Mouse (Mus musculus) WW6 (cell line): ENCODE results near the gene Qpct.

Experiments
- DNase-seq: peaks from one replicate; pipeline ENCODE4 v3.0.0-alpha.2; 2013; ENCODE audit warnings: low read depth, low spot score

The Qpct gene

DNA sequence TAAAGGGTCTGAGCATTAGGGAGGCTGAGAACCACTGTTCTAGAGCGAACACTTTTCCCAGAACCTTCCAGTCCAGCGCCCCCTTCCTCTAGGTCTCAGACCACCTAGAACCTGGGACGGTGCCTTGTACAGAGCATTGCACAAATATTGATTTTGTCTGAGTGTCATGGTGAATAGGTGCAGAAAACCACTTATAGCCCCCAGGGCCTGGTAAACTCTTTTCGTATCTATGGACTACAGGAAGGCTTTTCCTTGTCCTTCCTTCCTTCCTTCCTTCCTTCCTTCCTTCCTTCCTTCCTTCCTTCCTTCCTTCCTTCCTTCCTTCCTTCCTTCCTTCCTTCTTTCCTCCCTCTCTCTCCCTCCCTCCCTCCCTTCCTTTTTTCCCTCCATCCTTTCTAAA lies at the start of gene Qpct:
Gene Qpct, plus strand, starts transcription at position 301 of the 400 bp plus-strand sequence.
- DNase-seq, result no peak

DNA sequence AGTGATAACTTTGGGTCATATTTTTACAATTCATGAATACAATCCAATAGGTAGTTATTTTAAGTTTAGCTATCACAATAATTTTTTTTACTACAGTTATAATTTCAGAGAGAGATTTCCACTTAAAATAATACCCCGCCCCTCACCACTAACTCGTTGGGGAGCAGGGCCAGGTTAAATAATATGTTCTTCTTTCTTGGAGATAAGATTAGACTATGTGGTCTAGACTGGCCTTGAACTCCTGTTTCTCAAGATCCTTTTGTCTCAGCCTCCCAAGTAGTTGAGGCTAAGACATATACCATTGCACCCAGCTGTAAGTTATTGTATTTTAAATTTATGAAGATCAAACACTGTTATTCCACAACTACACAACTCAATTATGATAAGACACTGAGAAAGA lies 38.1 kb upstream of the Qpct start:
- no peak for DNase-seq

DNA sequence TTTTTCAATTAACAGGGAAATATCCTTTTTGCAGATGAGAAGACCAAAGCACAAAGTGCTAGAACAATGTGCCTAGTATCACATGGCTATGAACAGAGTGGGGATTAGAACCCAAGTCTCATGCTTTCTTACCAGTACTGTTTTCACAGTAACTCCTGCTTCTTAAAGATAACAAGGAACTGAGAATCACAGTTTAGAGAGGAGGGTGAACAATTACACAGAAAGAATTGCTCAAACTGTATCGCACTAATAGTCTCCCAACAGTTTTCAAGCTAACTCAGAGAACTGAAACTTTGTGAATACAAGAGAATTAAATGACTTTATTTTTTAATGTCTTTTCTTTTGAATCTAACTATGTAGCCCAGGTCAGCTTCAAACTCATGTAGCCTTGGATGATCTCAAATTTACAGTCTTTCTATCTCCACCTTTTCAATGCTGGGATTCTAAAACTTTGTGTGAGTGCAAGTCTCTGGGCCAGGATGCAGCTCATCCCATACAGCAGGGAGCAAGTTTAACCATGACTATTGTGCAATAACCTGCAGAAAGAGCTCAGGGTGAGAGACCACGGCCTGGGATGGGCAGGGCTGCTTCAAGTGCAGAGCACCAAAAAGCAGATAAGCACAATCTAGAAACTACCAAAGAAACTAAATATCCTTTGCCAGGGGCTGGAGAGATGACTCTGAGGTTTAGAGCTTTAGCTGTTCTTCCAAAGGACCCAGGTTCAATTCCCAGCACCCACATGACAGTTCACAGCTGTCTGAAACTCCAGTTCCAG lies 36.6 kb upstream of the Qpct start:
- DNase-seq, result no peak

DNA sequence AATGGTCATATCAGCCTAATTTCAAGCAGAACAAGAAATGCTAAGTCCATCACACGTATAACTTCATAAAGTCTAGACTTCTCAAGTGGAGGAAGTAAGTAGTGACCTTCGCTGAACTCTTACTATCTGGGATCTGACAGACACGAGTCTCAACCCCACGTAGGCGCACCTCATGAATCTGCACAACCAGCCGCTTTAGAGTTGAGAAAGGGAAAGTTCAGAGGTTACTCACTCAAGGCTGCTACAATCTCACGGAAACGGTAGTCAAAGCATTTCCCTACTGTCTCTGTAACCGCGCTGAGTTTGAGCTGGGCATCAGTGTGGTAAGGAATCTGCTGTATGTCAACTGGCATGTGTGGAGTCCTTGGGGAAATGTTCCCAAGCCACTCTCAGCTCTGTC lies 35.9 kb upstream of the Qpct start:
- DNase-seq, result no peak

DNA sequence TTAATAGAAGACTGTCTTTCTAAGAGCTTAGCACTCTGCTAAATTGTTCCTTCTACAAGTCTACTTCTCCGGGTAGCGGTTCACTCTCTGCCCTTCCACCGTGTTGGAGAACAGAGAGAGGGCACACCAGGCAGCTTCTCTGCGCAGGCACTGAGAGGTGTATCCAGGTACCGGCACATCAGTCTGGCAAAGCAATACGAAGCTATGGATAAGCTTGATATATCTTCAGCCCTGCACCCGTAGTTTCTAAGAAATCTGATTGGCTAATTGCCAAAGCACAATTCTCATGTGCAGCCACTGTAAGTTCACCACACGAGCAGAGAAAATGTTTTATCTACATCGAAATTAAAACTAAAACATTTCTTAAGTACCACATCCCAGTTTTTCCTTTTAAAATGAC lies 33.3 kb upstream of the Qpct start:
- DNase-seq, result no peak

DNA sequence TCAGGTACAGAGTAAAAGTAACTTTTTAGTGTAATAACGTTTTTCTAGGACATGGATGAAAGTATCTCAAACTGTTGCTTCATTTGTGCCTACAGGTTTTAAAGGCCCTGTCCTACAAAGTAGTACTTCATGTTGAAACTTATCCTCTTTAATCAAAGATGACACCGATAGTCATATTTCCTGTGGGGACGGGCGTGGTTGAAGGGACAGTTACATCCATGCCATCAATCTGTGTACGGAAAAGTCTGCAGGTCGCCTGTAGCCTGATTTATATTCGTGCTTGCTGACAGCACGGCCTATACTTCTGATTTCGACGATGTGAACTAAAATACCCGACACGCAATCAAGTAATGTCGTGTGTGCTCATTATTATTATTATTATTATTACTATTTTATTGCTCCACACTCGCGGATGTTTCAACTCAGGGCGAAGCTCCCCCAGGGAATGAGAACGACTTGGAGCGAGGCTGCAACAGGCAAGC lies 31.9 kb upstream of the Qpct start:
- DNase-seq, result no peak

DNA sequence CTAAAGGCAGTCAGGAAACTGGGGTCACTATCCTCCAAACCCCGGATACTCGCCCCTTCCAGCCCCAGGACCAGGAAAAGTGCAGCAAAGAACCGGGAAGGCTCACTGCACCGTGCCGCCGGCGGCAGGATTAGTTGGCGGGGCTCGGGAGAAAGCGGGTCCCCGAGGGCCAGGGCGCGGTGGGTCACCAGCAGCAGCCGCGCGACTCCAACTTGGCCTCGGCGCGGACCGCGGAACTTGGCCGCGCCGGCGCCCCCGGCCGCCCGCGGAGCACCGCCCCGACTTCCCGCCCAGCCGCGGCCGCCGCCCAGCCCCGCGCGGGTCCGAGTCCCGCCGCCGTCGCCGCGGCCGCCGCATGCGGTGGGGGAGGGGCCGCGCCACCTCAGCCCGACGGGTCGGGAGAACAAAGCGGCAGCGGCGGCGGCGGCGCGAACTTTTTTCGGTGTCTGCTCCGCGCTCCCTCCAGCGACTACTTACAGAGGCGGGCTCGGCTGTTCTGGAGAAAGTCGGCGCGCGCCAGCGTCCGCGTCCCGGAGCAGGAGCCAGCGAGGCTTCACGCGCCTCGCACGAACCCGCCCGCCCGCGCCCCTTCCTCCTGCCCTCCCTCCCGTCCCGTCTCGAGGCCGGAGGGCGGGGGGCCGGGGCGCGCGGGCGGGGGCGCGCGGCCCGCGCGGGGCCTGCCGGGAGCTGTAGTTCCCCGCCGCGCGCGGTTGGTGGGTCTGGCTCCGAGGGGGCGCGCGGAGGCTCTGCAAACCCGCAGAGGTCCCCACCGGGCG lies 31.3 kb upstream of the Qpct start, which contains the start of gene Prkd3:
Gene Prkd3, minus strand, starts transcription at position 609 of the 776 bp plus-strand sequence.
- peak; percentile 50 for DNase-seq

DNA sequence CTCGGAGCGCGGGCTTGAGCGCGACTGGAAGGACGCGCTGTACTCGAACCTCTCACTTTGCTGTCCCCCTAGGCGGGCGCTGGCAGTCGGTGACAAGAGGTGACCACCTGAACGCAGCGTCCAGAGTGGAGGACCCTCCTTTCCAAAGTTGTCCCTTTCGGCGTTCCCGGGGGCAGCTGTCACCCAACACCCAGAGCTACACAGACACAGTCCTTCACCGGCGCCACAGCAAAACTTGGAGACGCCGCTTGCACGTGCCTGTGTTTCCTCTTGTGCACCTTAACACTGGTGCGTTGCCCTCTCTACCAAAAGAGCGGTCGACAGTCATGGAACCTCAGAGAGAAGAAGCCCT lies 30.7 kb upstream of the Qpct start:
- no peak for DNase-seq

DNA sequence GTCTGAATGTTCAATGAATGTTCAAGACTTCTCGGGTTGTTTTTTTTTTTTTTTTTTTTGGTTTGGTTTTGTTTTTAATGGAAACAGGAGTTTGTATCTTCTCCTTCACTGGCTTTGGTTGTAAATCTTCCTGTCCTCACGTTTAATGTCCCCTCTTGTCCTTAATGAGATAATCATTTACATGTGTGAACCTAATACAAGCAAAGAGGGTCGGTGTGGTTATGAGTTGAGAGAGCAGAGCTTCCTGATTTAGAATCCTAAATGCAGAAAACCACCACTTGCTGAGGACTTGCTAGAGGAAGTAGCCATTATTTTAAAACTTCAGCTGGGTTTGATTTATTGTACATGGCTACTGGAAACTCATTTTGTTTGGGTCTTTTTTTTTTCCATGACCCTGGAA lies 29.0 kb upstream of the Qpct start:
- DNase-seq, result no peak

DNA sequence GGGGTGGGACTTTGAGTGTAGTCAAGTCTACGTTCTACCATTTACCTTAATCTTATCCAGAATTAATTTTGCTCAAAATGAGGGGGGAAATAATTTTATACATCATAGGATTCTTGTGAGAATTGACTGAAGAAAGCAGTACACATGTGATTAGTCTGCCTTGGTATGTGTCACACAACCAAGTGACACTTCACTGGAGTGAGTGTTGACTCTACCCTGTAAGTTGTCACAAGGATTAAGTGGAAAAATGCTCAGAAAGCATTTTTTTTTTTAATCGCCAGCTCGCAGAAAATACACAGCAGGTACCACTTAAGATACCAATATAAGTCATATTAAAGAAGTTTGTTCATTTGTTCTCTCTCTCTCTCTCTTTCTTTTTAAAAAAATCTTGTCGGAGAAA lies 27.2 kb upstream of the Qpct start:
- no peak for DNase-seq

DNA sequence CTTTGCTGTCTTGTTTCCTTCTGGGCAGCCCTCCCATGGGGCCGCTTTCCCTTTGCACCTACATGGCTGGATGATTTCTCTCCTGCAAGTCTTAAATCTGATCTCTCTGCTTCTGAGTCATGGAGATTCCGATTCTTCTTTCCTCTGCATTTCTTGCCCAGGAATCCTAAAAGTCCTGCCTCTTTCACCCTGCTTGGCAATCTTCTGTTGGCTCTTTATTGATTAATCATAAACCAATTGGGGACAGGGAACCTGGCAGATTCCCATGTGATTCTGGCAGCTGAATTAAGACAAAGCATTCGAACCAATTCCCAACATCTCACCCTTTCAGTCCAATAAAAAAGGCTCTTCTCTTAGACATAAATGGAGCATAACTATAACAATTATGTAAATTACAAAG lies 22.5 kb upstream of the Qpct start:
- DNase-seq, result no peak

DNA sequence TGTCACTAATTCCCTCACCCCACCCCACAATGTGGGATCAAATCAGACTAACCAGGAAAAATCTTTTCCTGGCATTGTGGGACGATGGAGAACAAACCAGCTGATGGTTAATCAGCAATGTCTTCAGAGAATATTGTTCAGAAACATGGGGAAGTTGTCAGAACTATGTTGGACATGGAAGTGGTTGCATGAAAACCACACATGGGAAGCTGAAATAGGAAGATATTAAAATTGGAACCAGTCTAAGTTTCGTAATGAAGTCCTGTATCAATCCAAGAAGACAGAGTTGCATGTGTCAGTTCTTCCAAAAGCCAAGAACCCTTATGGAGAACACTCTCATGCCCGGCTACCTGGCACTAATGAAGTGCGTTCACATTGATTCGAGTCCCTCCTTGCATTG lies 20.1 kb upstream of the Qpct start:
- DNase-seq, result no peak

DNA sequence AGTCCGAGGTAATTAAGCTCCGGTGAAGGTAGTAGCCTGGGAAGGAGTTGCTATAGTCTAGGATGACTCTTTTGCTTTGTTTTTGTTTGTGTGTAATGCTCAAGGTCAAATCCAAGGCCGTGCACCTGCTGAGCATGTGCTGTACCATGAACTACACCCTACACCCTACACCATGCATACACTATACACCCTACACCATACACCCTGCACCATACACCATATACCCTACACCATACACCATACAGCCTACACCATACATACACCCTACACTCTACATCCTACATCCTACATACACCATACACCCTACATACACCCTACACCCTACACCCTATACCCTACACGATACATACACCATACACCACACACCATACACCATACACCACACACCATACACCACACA lies 18.9 kb upstream of the Qpct start:
- no peak for DNase-seq

DNA sequence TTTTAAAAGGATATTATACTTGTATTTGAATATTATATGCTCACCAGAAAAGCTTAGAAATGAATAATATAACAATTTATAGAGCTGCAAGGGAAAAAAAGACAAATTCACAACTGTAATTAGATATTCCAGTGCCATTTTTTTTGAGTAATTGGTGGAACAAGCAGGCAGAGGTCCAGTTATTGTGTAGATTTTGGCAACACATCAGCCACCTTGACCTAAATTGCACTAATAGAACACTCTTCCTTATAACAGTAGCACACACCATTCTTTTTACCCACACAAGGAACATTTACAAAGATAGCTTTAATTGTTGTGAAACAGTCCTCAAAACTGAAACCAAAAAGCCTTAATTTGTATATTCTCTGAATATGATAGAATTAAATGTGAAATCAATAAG lies 12.0 kb upstream of the Qpct start:
- DNase-seq, result no peak

DNA sequence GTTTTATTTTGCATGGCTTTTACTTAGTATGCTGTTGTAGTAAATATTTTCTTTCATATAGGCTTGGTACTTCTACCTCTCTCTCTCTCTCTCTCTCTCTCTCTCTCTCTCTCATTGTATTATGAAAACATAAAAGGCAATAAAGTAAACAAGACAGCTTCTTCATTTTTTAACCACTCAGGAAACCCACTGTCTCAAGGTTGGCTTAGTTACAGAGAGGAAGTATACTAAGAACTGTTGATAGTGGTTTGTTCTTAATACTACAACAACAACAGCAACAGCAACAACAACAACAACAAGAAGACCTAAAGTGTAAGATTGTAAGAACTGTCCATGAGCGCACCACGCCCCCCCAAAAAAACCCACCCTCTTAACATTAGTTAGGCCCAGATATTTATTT lies 8.0 kb upstream of the Qpct start:
- no peak for DNase-seq

DNA sequence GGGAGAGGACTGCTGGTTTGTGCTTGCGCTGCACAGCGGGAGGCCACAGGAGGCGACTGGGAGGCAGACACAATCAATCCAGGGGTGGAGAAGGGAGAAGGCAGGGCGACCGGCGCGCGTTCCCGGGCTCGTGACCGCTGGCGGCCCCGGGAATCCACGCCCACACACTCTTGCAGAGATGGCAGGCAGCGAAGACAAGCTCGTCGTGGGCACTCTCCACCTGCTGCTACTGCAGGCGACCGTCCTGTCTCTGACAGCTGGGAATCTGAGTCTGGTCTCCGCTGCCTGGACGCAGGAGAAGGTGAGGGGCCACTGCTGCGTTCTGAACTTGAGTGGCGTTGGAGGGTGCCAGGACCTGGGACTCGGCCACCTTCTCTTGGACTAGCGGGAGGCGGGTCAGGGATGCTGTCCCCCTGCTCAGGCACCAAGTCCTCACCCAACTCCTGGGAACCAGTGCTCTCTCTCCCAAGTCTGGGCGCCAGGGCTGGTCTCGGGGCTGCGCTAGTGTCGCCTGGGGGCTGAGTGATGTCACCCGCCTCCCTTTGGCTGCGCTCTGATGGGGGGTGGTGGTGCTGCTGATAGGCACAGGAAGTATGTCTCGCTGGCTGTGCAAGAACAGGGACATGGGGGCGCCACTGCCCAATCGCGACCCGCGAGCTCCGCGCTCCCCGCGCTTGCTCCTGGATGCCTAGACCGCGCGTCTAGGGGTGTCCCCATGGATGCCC lies 544 bp downstream of the Qpct start:
- DNase-seq, result peak; percentile 64

DNA sequence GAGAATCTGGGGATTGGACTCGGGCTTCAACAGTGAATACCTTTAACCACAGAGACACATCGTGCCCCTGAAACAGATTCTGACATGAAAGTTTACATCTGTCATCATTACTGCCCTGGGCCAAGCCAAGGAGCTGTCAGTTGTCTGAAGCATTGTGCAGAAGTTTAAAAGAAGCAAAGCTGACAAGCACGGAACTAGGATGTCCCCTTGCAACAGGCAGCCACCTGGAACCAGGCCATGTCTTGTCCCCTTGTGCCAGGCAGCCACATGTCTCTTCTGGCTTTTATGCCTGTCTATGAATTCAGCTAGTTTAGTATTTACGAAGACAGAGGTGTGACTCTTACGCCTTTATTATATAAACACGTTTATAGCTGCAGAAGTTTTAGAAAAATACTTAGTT lies 6.6 kb downstream of the Qpct start:
- no peak for DNase-seq

DNA sequence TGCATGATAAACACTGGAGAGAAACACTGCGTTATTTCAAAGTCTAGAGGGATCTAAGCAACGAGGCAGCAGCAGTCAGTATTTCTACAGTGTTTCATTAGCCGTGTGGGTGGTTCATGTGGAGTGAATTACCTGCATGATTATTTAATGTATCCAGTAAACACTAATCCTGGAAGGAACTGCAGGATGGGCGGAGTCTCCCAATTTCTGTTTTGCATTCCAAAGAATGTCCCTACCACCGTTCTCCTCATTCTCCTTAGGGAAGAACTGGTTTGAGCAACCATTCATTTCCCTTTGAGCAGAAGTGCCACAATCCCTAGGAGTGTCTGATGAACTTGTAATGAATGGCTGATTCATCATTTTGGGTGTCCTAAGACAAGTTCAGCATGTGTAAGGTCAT lies 8.5 kb downstream of the Qpct start:
- DNase-seq, result no peak

DNA sequence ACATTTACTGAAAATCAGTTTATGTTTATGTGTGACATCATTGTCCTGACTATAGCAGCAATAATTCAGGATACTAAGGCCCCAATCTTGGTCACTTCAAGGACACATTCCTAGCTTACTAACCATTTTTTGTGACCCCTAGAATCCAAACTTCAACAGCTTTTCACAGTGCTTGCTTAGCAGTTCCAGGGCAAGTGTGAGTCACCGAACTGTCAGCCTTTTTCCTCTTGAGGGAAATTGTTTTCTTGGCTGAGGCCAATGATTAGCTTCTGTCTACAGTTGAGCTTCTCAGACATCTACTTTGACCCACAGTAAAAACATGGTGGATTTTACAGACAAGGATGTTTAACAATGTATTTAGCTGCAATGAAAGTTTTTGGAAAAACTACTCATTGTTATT lies 12.5 kb downstream of the Qpct start:
- DNase-seq, result no peak

DNA sequence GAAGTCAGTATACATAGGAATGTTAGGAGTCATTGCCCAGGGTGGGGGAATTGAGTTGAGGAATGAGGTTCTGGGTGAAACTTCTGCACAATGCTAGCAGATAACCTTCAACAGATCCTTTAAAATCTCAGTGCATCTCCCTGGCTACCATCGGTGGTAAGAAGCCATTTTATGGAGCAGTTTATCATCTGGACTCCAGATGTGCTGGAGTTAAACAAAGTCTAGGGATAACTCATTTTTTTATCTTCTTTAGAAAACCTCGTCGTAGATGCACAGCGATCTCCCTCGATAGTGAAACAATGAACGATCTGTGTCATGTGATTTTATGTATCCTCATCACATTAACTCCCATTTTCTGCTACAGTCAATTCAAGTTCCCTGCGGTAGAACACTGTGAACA lies 16.9 kb downstream of the Qpct start:
- no peak for DNase-seq

DNA sequence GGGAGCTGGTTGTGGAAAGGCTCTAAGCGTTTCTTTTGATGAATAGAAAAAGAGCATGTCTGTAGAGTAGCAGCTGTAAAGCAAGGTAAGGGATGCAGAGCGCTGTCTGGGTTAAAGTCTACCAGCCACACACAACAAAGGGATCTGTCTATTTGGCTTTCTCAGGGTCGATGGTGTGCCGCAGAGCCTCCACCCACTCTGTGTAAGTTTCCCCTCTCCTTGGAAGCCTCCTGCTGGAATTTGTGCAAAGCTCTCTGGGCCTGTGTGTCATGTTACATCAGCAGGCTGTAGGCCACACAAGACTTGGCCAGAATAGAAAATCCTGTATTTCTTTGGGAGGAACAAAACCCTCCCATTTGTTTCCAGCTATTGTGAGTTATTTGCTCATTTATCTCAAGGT lies 17.3 kb downstream of the Qpct start:
- DNase-seq, result no peak

DNA sequence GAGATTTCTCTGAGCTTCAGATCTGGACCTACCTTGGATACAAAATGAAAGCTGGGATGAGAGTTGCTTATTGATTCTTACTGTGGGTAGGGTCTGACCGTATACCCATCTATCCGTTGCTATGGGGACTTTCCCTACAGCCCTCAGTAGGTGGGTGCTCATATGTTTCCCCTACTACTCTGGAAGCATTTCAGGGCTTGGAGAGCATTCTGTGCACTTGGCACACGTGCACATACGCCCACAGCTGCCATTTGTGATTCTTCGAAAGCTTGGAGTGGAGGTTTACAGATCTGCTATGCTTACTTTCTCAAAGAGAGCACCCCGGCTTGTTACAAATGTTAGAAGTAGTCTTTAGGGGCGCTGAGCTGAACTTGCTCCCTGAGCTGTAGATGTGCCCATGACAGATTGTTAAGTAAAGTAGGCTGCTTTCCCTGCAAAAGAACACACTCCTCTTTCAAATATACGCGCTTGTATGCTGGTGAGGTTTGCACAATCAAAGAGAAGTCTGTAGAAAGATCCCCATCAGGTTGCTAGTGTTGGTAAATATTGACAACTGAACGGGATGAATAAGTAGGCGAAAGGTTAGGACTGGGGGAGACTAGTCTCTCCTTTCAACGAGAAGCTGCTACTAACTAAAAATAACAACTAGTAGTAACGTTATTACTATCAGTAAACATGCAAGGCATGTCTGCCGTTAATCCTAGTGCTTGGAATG lies 18.2 kb downstream of the Qpct start:
- DNase-seq, result no peak
